Mouse (Mus musculus) cerebellum, postnatal 10 days (tissue): ENCODE measurements around the gene Evc2.
A peak's percentile ranks its signal among the peaks of the same experiment; 100 is the strongest.

ENCODE experiments used
- DNase-seq, 2 experiments: peaks; one replicate each; pipeline ENCODE4 v3.0.0; 2021; ENCODE audit warnings: mixed read lengths in 2 of 2

Evc2 gene

DNA sequence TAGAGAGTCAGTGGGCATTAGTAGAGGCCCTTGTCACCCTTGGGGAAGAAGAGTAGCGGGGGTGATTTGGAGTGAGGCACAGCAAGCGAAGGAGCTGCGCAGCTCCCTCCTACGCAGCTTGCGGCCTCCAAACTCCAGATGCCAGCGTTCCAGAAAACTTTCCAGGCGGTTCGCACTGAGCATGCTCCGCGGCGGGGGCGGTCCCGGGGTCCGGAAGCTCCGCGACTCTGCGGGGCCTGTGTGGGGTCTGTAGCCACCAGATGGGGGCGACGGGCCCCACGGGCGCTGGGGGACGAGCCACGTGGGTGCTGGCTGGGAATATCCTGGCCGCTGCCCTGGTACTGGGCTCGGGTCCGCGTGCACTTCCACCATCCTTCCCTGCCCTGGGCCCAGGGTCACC, at the start of gene Evc2:
Evc2 (plus strand) TSS at position 212 of the 400 bp plus-strand sequence.
- DNase-seq: peak; percentile 48 to 73

DNA sequence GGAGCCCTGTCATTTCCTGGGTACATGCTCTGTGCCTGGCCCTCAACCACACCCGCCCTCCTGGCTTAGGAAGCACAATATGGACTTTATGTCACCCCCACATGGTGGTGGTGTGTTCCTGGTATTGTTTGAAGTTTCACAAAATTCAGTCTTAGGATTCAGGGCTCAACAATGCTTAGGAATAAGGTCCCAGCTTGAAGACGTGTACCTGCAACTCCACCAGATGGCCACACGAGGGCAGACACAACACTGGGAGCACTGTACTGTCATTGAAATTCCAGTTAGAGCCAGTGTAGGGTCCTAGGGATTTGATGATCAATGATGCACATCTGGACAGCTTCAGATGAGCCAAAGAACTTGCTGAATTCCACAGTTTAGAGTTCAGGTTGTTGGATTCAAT, 49.1 kb upstream of the Evc2 start:
- peak; percentile 70 to 77 for DNase-seq

DNA sequence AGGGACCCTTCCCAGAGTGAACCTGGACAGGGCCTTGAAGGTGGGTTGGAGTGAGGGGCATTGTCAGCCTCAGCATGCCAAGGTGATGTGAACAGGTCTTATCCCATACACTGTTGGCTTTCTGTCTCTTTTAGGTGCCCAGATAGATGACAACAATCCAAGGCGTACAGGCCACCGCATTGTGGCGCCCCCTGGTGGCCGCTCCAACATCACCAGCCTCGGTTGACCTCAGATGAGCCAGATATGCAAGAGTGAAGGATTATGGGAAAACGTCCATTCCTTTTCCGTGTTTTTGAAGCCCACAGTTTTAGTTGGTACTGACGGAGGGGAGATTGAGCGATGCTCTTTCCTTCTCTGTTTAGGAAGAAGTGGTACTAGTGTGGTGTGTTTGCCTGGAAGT, 47.3 kb upstream of the Evc2 start:
- DNase-seq: peak; percentile 62 to 77

DNA sequence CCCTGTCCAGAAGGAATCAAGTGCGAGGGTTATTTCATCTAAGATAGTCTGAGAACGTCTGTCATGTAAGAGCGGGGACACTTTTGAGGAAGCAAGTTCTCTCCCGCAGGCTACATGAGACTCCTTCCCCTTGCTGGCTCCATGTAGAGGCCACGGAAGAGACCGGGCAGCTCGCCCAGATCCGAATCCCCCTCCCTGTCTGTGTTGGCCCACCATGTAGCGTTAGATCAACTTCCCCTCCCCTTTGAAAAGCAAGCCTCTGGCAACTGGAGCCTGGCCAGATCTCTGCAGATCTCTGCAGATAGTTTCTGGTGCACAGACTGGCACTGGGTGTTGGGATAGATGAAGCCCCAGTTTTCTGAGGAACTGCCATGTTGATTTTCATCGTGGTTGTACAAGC, 41.6 kb upstream of the Evc2 start:
- DNase-seq: peak; percentile 71 to 81

DNA sequence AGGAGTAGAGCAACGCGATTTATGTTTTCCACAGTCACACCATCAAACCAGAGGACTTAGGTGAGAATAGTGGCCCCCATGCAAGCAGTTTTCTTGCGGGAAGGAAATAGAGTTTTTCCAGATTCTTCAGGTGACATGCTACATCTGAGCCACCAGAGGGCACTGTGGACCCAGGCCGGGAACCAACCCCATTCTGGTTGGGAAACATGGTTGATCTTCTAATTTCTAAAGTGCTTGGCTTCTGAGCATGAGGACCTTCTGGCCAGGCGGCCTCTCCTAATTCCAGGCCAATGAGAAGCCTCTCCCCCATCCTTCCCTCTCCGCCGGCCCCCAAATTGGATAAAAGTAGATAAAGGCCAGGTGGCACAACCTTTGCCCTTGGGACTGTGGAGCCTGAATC, 39.9 kb upstream of the Evc2 start:
- peak; percentile 69 to 76 for DNase-seq

DNA sequence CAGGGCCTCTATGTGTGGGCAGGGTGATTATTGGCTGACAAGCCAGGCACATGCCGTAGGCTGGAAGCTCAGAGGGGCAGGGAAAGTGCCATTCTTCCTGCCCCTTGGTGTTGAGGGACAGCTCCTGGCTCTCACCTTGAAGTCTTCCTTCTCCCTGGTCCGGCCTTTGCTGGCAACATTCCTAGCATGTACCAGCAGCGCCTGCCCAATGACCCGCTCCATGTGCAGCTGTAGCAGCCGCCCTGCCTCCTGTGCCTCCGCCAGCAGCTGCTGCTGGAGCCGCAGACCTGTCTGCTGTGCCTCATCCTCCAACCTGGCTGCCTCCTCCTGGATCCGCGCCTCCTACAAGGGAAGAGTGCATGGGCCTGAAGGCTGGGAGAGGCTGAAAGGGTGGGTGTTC, 28.3 kb upstream of the Evc2 start:
- DNase-seq: no peak

DNA sequence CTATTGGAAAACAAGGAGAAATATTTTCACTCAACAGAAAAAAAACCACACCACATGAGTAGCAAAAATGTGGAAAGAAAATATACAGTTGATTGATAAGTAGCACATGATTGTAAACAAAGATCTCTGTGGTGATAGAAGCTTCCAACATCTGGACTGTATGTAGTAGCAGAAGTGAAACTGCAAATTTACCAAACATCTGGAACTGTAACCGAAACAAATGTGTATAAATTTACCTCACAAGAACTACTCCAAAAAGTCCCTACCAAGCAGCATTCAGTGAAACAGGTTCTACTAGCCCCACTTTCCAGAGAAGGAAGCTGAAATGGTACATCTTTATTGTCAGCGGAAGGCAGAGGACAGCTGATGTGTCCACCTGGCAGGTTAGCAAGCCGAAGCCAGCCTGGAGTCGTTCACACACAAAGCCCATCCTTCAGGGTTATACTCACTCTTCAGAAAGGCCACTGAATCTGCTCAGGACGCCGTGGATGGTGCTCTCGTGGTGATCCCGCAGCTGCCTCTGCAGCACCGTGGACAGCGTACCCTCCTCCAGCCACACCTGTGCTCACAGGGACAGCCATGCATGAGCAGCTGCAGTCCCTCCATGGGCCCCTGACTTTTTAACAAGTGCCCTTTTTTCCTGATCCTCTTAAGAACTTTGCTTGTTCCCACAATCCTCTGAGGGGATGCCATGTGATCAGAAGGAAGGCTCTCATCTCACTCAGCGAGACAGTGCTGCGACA, 25.1 kb upstream of the Evc2 start:
- DNase-seq: no peak

DNA sequence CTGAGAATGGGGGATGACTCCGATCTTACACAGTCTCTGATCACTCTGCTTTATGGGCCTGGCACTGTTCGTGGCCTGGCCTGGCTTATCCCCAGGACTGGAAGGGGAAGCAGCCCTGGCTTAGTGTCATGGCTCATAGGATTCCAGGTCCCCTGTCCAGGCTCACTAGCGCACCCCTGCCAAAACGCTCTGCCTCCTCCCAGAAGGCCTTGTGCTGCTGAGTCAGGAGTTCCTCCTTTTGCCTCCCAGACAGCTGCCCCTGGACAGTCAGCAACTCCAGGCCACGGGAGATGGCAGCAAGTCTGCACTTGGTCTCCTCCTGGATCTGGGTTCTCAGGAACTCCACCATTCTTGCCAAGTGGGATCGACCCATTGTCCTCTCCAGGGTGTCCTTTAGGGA, 19.6 kb upstream of the Evc2 start:
- no peak for DNase-seq

DNA sequence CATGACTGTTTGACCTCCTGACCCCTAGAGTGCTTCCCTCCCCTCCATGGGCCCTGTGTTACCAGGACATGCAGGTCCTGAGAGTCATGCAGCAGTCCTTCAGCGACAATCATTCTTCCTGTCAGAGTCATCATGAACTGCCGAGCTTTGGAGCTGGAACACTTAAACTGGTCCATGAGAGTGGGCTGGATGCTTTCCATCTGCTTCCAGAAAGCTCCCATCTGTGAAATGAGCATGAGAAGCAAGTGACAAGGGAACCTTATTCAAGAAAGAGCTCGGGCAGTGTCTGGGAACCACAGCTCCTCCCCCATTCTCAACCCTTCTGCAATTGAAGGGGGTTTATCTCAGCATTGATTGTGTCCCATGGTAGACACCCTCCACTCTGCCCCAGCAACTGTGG, 18.1 kb upstream of the Evc2 start:
- no peak for DNase-seq

DNA sequence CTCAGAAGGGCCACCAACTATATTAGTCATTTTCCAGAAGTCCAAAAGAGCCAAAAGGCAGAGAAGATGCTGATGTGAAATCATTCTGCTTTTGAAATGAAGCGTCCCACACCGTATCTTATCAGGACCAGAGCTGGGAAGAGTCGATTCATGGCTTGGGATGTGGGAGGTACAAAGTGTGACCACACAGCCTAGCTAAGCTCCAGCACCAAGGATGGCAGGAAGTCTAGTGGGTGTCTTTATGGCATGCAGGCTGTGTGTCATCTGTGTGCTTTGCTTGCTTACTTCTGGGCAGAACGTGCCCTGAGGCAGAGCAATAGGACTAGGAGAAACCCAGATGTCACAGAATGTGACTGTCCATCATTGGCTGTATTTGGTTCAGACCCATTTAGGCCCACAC, 17.5 kb upstream of the Evc2 start:
- no peak for DNase-seq

DNA sequence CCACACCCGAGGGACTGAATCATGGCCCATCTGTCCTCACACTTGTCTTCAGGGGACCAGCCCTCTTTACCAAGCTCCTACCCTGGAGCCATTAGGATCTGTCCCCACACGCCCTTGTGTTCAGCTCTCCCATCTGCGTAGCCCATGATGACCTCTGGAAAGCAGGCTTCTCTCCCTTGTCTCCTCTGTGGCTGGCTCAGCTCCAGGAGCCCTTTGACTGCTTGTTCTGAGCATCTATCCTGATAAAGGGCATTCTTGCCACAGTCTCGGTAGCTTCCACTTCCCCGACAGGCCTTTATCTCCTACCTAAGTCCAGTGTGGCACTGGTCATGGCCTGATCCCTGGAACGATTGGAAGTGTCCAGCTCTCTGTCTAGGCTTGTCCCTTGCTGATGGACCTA, 11.6 kb upstream of the Evc2 start:
- DNase-seq: peak in 1 of 2 experiments; percentile 29

DNA sequence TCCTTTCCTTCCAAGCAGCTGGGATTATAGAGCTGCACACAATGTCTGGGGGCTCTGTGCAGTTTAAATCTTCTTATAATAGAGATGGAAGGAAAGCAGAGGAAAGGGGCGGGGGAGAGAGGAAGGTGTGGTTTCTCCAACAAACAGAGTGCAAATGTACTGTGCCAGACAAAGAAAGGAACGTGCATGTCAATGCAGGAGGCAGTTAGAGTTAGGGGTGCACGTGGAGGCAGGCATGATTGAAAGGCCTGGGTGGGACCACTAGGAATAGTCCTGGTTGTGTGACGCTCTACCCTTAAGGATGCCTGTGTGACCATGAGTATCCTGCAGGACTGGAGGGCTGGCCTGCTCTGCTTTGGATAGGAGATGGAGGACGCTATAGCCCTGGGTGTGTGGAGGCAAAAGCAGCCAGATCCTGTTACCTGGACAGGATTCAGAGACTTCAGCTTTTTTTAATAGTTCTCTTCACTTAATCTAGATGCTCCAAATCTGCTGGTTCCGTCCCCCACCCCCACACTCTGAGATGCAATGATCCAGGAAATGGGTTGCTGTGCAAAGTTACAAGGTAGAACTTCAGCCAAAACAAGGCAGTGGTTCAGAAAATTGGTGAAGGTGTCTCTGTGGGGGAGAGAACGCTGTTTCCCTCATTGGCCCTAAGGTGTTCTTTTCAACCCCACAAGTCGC, 7.7 kb upstream of the Evc2 start:
- no peak for DNase-seq

DNA sequence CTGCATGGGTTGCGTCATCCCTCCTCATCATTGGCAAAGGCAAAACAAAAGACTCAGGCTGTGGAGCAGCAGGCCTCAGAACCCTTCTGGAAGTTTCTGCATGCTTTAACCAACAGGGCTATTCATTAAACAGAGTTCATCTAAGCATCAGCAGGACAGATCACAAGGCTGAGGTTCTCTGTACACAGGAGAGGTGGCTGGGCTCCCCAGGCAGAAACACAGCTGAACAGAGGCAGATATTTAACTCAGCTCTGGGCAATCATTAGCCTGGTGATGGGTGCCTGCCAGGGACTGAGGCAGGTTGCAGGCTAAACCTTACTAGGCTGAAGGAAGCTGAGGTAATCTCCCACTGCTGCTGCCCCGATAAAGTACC, 7.2 kb upstream of the Evc2 start:
- DNase-seq: no peak

DNA sequence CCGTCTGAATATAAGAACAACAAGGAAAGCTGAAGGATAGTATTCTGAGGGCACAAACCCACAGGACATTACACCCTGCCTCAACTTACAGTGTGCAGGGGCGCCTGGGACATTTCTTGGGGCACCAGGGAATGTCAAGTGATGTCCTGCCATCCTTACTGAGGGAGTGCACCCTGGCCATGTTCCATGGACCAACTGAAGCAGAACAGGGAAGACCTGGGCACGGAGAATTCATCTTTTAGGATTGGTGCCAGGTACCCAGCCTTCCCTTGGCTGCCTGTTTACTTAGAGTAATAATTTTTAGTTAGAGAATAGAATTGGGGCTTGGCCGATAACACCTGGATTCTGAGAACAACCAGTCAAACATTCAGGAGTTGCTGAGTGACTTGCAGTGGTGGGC, 6.2 kb upstream of the Evc2 start:
- peak; percentile 57 to 69 for DNase-seq

DNA sequence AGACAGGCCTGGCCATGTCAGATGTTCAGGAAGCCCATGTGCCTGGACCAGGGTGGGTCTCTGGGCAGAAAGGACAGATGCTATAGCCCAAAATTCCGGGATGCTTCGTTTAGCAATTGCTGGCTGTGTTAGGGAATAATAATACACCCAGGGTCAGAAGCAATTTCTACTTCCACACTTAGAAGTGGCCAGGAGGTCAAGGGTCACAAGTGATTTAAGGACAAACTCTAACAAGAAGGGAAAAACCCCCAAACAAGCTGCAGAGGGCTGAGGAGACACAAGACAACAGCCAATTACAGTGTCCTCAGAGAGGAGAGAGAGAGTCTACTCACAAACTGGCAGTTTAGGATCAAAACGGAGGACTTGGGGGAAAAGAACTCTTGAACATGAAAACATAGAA, 3.2 kb upstream of the Evc2 start:
- DNase-seq: no peak

DNA sequence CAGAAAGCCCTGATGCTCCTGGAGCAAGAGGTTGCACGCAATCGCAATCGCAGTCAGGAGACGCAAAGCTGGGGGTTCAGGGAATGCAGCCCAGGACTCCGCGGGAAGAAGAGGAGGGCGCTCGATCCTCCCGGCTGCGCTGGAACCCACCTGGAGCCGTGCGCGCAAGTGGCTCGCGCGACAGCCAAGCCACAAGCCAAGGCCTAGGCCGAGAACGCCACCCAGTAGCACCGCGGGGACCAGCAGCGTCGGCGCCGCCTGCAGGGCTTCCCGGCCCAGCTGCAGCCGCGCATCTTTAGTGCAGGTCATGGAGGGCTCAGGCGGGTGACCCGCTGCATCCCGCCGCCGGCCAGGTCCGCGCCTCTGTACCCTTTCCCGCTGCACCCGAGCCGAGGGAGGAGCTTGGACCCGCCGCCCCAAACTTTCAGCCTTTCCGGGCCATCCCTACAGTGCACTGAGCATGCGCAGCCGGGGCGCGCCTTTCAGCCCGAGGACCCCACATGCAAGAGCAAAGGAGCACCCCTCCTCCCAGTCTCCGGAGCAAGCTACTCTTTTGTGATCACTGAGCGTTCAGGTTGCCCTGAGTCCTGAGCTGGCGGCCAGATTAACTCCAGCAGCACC, 1.7 kb upstream of the Evc2 start, which contains the start of gene Evc:
Evc (minus strand) TSS at position 410 of the 621 bp plus-strand sequence.
- peak; percentile 60 to 79 for DNase-seq

DNA sequence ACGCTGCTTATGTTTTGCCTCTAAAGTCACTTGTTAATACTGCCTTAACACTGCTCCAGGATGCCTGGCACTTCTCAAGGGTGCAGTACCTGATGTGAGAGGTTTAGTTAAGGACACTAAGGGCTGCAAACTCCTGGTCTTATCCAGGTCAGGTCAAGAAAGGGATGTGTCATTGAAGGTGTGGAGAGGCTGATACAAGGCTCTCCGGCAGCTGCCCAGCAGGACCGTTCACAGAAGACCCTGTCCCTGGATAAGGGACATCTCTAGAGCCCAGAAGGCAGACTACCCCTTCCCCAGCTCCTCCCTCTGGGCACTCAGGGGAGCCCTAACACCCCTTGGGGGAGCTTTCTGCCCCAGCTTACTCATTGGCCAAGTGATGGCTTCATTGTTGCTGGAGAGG, 603 bp upstream of the Evc2 start:
- DNase-seq: no peak

DNA sequence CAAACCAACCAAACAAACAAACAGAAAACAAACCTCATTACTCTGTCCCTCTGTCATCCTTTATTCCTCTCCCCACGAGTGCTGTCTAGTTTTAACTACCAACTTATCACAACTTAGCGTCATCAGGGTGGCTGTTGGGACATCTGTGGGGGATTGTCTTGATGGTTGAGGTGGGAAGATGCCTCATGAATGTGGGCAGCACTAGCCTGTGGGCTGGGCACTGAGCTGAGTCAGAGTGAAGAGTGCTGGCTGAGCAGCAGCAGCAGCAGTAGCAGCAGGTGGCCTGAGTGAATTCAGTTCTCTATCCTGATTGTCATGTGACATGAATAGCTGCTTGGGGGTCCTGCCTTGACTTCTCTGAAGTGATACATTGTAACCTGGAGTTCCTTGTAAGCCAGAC, 5.7 kb downstream of the Evc2 start:
- no peak for DNase-seq

DNA sequence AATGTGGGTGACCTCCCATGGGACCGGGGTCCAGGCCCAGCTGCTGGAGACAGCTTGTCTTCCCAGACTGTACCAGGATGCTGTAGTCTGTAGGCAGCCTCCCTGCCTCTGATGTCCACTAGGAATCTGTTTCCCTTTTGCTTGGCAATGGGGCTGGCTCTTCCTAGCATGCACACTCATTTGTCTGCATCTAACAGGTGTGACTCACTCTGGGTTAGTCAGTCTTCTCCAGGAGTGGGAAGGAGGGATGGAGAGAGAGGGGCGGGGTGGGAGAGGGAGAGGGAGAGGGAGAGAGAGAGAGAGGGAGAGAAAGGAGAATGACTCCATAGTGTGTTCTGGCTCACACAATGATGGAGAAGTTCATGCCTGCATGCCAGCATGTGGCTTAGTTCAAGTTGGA, 13.5 kb downstream of the Evc2 start:
- no peak for DNase-seq

DNA sequence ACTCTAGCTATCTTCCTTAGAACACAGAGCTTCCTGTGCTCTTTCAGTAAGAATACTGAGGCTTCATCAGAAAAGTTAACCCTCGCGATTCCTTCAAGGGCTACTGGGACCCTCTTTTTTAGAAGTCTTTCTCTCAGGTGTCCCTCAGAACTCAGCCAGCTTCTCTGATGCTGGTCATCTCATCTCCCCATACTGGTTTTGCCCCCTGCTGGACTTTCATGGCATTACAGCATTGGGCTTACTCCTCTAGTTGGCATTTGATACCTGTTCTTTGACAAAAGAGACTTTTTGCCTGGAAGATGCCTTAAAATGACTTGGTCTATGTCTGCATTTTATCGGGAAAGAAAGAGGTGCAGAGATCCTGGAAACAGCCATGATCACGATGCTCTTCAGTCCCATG, 16.1 kb downstream of the Evc2 start:
- DNase-seq: peak; percentile 81 to 84

DNA sequence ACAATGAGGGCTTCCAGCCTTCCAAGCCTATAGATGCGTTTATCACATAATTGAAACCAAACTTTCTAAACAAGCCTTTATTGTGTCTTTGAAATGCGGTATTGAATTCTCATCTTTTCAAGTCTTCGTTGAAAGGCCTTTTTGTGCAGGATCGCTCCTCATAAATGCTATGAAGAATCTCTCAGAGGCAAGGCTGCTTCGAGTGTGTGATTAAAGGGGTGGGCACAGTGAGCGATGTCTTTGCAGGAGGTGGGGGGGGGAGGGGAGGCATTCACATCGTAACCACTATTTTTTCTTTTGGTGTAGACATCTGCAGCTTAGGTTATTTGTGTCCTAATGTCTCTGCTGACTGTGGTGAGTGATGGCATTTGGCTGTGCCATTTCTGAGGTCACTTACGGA, 17.7 kb downstream of the Evc2 start:
- DNase-seq: no peak

DNA sequence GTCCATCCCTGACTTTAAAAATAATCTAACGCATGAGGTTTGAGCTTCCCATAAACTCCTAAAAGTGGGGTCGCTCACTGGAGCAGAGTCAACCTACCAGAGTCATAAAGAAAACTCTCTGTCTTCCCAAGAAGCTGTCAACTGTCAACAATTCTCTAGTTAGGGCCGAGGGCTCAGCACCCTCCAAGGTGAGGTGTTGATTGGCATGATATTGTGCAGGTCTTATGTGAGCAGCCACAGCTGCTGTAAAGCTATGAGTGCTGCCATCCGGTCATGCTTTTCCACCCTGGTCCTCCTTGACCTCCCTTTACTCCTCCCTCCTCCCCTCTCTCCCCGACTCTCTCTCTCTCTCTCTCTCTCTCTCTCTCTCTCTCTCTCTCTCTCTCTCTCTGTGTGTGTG, 24.3 kb downstream of the Evc2 start:
- DNase-seq: no peak

DNA sequence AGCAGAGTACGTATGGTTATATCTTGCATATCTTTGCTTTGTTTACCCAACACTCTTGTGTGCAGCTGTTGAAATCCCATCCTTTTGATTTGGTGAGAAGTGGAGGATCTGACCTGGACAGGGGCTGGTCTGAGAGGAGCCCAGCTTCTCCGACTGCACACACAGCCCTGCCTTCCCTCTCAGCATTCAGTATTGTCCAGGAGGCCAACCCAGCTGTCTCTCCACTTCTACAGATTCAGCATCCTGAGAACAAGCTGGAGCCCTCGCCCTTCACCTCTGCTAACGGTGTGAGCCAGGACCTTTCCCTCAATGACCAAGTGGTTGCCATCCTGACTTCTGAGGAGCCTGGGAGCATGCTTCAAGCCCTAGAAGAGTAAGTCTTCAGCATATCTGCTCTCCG, 25.0 kb downstream of the Evc2 start:
- DNase-seq: no peak

DNA sequence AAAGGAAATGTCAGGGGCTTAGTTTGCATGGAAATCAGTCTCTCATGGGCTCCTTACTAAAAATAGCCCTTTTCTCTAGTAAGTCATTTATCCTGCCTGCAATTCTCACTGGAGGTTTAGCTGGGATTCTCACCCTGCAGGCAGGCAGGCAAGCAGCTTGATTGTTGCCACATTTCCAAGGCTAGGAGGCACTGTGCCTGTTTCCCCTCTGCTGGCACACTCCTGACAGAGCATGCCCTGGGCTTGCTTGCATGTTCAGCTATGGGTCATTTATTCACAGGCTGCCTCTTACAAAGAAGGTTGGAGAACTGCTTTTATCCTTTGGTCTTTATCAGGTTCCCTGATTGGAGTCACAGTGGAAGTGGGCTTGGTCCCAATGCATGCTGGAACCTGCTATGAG, 27.5 kb downstream of the Evc2 start:
- DNase-seq: peak; percentile 40
